Mouse (Mus musculus): Measurements from ENCODE around the gene Fibp.

GRCm38 (mm10) chr19:5429806-5430205 lies 30.6 kb upstream of the Fibp start:
- TF ChIP-seq CTCF (IDR thresholded peaks at IDR 0.05; ENCODE audit: control insufficient read depth, insufficient read depth, low read length) = no peak
- no peak for TF ChIP-seq POLR2A (IDR thresholded peaks at IDR 0.05; ENCODE audit: borderline replicate concordance, control insufficient read depth, low read depth, low read length)

All from bone marrow, adult 2 months (tissue).